Mouse (Mus musculus): ENCODE data around the gene Opalin. TPM values are rescaled to one million over a fixed set of nuclear protein-coding genes. Genes with fewer than 3 reads are reported as not detected.

The Opalin gene
- total RNA-seq, 2 experiments from 2014 or later = 7.6 to 11.5 TPM

DNA sequence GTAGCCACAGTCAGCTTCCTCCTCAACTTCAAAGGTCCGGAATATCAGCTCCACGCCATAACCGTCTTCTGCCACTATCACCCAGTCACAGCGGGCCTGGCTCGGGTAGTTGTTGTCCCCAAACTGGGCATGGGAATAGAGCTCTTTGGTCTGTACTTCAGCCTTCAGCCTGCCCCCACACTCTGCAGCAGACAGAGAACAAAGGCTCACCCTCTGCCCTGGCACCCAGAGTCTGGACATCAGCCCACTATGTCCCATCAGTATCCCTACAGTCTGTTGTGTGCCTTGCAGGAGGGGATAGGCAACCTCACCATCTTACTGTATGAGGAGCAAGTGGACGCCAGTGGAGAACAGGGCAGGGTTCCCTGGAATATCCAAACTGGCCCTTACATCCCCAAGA is 9.4 kb upstream of the Opalin start:
- intact Hi-C loops (cut with DNase I) = loop anchor here (5.0 to 10.0 kb wide), 5 partner anchors 116 to 676 kb away; no protein-coding TSS in a partner anchor

DNA sequence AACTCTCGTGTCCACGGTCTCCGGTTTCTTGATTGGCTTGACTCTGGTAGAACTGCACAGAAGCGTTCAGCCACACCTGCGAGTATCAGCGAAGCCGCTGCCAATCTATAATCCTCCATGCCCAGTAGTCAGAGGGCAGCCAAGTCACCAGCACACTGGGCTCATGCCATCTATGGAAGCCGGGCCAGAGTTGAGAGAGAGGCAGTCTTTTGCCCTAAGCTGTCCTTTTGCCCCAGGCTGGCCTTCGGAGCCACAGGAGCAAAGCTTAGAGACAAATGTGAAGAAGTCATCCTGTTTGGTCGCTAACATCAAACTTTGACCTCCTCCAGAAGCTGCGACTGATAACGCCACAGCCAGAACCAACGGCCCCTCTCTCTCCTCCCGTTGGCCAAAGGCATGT is 6.7 kb upstream of the Opalin start:
- intact Hi-C loops (cut with DNase I) = loop anchor here (10.0 kb wide), 1 partner anchor 541 kb away; no protein-coding TSS in a partner anchor

More for the DNA sequence above, 9.4 kb upstream of the Opalin start:
- DNase-seq (ENCODE audit: low spot score in 2 of 2) = no peak

DNA sequence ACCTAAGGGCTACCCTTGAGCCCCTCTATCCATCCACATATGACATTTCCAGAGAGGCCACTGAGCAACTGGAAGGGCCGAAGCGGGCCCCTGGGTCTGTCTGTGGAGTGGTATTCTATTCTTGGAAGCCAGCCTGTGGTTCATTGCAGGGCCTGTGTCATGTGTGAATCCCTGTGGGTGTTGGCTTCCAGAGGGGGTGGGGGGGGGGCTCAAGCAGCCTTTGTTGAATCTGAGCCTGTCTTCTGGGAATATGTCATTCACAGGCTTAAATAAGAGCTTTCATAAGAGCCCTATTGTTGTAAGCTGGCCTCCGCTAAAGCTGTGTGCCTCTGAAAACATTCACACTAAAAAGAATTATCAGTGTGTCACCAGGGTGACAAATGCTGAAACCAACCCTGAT is 4.7 kb upstream of the Opalin start:
- intact Hi-C loops (cut with DNase I) = loop anchor here (10.0 kb wide), 1 partner anchor 543 kb away; no protein-coding TSS in a partner anchor
- DNase-seq (ENCODE audit: low spot score in 2 of 2) = no peak

More for the DNA sequence above, 6.7 kb upstream of the Opalin start:
- no peak for DNase-seq (ENCODE audit: low spot score in 2 of 2)

DNA sequence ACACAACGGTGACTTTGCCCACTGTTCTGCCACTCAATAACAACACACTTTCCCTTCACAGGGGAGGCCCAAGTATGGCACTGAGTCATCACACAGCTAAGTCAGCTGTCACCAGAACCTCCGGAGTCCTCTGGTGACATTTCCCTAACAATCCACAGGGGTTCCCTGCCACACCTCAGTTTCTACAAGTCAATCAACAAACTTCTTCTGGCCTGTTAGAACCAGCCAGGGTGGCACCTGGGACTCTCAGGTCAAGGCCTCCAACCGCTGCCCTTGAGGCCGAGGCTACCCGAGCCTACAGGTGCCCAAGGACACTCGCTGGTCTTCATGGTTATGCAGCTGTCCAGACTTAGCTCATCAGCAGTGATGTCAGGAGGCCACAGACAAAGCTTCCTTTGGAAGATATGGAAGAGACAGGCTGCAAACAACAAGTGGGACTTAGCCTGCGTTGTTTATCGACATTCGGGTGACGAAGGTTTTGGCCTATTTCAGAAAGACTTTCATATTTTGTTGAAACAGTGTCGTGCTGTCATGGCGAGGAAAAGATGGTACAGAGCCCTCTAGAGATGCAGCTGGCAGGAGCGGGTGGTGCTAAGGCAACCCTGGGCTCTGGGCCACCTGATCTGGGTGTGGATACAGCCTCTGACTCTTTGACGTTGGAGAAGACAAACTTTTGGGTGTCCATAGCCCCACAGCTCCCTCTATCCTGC is 3.0 kb downstream of the Opalin start:
- intact Hi-C loops (cut with DNase I) = no loop called here
- DNase-seq (ENCODE audit: low spot score in 2 of 2) = no peak

DNA sequence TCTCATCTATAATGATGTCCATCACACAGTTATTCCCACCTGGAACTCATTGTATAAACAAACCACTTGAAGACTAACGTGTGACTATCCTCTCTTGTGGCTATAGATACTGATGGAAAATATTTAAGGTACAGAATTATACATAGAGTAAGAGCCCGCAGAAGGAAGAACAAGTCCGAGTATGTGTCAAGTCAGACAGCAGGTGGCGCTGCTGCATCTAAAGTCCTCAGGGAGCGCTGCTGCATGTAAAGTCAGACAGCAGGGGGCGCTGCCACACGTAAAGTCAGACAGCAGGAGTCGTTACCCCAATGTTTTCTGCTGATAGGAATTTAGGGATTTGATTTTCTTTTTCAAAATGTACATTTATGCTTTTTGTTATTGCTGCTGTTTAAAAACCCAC is 5.4 kb downstream of the Opalin start:
- DNase-seq (ENCODE audit: low spot score in 2 of 2) = peak; percentile 90 to 93
- intact Hi-C loops (cut with DNase I) = no loop called here

DNA sequence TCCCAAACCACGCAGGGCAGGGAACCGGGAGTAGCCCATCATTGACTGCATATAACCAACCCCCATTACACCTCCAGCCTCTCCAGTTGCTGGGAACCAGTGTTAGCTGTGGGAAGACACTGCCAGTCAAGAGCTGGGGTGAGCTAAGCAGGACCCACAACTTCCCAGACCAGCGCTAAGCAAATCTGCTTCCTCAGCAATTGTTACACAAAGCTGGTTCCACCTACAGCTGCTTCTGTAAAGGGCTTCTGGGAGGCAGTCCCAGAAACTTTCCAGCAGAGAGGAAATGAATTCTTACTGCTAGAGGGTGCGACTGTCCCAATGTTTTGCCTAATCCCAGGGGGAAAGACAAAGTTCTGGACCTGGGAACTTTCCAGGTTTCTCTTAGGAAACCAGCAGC is 22.2 kb downstream of the Opalin start:
- peak in 1 of 2 experiments; percentile 8 for DNase-seq (ENCODE audit: low spot score in 2 of 2)
- intact Hi-C loops (cut with DNase I) = no loop called here

DNA sequence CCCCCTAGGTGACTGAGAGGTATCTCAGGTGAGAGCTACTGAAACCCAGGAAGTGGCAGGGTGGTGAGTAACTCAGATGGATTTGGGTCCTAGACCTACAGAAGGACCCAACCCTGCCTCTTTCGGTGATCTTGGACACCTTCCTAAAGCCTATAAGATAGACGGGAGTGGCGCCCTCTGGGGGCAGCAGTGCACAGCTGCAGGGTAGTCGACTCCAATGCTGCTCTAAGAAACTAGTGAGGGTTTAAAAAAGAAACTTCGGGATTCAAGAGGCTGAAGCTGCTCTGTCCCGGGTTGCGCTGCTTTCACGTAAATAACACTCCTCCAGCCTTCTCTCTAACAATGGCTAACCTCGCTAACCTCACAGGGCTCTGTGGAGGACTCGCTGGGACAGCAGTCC is 23.4 kb downstream of the Opalin start:
- no peak for DNase-seq (ENCODE audit: low spot score in 2 of 2)

DNA sequence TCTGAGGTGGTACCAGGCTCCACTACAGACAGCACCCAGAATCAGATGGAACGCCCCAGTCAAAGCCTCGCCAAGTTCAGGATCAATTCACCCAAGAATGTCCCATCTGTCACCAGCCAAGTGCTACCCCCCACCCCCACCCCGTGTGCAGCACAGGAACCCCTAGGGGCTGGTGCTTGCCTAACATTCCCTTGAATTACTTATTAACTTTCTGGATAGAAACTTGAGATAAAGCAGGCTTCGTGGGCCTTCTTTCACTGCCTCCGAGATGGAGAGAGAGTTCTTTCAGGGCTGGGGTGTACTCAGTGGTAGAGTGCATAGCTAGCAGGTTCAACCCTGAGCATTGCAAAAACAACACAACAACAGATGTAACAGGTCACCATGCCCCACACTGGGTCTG is 24.7 kb downstream of the Opalin start:
- intact Hi-C loops (cut with DNase I) = no loop called here
- DNase-seq (ENCODE audit: low spot score in 2 of 2) = no peak

More for the DNA sequence above, 23.4 kb downstream of the Opalin start:
- intact Hi-C loops (cut with DNase I) = no loop called here

DNA sequence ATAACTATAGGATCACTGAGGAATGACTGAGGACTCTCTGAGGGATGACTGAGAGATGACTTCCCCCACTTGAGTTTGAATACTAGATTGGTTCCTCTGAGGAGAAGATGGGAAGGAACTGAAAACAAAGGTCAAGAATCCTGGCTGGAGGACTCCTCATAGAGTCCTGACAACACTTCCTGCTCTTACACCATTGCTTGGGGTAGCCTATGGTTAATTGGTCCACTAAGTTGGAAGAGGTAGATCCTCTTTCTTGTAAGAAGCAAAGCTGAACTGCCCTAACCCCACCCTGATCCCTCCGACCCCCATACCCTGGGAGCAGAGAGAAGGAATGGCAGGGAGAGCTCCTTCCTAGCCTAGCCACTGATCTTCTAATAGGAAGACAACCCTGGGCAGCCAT is 25.2 kb downstream of the Opalin start:
- DNase-seq (ENCODE audit: low spot score in 2 of 2) = no peak

DNA sequence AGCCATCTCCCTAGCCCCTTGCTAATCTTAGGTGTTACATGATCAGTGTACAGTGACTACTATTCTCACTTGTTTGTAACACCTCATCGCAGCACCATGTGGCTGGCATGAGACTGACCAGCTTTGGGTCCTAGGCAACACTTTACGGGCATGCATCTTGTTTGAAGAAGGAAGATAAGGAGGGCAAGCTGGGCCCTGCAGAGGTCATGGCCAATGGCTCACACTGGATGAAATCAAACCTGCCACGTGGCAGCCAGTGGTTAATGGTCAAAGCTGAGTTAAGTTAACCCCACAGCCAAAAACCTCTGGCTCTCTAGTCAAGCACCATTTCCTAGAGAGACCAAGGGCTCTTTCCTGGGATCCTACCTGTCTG is 28.7 kb downstream of the Opalin start:
- no peak for DNase-seq (ENCODE audit: low spot score in 2 of 2)
- intact Hi-C loops (cut with DNase I) = no loop called here

More for the DNA sequence above, 25.2 kb downstream of the Opalin start:
- intact Hi-C loops (cut with DNase I) = no loop called here

DNA sequence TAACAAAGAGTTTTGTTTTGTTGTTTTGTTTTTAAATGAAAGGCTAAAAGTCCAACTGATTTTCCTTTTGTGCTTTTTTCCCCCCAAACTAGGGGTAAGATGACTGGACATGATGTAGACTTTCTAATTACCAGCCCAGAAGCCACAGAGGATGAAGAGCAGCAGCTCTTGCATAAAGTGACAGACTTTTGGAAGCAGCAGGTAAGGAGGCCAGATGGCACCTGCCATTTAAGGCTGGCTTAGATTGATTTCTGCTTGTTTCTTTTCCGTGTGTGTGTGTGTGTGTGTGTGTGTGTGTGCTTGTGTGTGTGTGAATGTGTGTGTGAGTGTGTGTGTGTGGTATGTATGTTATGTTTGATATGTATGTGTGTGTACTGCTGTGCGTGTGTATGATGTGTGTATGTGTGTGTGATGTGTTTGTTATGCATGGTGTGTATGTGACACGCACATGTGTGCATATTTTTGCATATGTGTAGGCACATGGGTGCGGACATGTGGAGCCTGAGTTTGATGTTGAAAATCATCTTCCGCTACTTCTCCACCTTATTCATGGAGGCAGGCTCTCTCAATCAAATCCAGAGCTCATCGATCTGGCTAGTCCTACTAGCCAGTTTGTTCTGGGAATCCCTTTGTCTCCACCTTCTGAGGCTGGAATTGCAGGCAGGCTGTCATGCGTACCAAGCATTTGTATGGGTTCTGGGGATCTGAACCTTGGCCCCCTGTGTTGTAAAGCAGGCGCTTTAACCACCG is 29.3 kb downstream of the Opalin start:
- intact Hi-C loops (cut with DNase I) = no loop called here
- DNase-seq (ENCODE audit: low spot score in 2 of 2) = peak in 1 of 2 experiments; percentile 9

DNA sequence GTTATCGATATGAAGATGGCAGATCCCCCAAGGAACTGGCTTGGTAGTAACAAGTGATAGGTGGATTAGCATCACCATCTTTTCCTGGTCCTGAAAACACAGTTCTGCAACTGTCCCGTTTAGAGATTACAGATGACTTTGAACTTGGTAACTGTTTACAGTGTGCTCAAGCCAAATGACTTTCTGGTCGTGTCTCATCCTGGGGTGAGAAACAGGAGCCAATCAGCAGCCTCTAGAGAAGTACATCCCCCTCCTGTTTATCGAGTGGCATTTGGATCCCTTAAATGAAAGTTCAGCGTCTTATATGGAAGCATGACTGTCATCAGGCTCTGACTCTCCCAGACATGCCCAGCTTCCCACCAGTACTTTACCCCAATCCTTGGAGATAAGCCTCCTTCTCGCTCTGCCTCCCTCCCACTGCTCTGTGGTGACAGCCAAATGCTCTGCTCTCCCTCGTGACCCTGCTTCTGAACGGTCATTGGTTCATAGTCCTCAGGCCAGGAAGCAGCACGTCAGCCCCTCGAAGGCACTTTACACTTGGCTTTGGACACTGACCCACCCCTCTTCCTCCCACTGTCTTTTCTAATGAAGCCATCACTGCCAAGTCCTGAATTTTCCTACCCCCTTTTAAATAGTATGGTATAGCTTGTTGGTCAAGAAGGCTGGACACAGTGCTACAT is 31.7 kb downstream of the Opalin start:
- no peak for DNase-seq (ENCODE audit: low spot score in 2 of 2)
- intact Hi-C loops (cut with DNase I) = no loop called here

DNA sequence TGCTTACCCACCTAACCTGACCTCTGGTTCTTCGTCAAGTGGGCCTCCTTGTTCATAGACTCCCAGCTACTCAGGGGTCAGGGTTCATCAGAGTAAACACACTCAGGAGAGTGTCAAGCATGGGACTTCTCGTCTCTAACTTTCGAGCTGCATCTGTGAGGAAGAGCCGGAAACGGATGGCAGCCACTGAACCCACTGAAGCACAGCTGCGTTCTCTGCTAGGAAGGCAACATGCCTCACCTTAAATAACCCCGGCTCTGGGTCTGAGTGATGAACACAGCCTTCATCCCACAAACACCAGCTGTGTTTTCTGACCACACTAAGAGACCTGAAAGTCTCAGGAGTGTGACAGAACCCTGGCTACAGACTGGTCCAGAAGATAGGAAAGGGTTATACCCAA is 37.8 kb downstream of the Opalin start:
- intact Hi-C loops (cut with DNase I) = no loop called here
- DNase-seq (ENCODE audit: low spot score in 2 of 2) = no peak

DNA sequence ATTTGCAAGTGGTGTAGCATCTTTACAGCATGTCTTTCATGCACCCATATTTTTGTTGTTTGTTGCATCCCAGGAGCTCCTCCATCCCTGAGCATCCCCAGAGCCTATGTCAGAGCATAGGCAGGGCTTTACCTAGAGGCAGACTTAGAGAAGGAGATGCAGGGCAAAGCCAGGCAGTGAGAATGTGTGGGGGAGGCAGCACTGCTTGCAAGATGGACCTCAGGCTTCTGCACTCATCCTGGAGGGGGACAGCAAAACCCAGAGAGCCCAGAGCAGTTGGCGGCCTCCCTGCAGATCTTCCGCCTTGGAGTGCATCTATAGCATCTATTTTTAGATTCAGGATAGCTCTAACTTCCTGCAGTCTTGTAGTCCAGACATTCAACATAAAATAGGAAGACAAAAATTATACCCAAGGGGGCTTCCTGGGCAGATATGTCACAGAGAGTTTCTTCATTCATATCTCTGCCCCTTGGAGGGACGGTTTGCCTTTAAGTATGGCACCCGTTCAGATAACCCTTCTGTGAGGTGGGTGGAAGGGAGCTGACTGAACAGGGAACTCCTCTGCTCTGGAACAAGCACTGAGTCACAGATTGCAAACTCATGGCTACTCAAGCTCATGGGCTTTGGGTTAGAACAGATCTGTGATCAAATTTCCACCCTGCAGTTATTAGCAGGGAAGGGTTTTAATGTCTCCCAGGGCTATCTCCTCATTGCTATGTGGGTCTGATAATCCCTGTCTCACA is 40.9 kb downstream of the Opalin start:
- intact Hi-C loops (cut with DNase I) = no loop called here
- DNase-seq (ENCODE audit: low spot score in 2 of 2) = peak in 1 of 2 experiments; percentile 37

DNA sequence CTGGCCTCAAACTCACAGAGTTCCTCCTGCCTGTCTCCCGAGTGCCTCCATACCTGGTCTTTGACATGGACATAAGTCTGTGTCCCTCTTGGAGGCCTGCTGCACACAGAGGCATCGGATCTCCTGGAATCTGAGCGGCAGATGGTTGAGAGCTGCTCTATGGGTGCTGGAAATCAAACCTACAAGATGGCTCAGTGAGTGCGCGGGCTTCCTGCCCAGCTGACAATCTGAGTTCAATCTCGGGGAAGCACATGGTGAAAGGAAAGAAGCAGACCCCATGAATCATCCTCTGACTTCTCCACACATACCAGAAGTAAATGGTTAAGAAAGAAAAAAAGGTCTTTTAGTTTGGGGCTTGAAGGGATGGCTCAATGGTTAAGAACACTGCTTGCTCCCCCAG is 45.0 kb downstream of the Opalin start:
- intact Hi-C loops (cut with DNase I) = no loop called here
- DNase-seq (ENCODE audit: low spot score in 2 of 2) = no peak

DNA sequence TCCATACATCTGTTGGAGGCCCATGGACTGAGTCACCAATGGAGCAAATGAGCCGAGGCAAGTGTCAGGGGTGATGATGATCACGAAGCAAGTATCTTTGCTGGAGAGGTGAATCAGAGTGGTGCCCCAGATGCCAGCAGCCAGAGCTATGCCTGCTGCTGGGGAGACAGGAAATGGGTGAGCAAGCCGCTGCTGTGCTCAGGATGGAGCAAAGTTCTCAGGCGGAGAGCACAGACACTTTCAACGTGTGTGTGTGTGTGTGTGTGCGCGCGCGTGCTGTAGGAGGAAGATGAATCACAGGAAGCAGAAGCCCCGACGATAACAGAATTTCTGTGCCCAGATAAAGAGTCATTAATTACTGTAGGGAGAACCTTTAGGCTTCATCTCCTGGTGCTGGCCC is 45.9 kb downstream of the Opalin start:
- intact Hi-C loops (cut with DNase I) = no loop called here
- DNase-seq (ENCODE audit: low spot score in 2 of 2) = no peak

DNA sequence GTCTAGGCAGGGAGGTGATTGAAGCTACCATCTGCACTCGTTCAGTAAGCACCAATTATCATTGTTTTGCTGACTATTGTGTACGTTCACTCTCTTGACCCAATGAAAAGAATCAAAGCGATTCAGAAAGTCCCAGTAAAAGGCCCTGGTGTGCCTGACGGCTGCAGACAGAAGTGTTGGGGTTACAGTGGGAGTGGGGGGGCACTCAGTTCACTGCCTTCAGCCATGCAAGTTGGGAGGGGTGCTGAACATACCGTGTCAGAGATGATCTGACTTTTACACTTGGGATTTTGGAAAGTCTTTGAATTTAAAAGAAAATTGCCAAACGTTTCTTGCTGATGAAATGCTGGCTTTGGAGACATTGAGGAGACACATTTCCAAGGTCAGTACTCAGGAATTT is 46.8 kb downstream of the Opalin start:
- intact Hi-C loops (cut with DNase I) = no loop called here
- DNase-seq (ENCODE audit: low spot score in 2 of 2) = no peak

DNA sequence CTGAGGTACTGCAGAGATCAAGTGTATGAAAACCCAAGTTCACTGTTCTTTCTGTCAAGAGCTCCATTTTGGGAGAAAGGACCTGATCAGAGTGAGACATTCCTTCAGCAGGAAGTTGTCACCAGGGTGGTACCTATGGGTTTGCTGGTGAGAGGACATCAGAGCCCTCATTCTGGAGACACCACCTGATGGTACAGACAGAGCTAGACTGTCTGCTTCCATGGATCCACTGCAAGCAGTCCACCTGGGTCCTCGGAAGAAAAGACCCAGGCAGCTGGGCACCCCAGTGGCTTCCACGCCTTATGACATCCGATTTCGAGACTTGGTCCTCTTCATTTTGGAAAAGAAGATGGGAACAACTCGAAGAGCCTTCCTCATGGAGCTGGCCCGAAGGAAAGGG is 47.7 kb downstream of the Opalin start, which contains the start of gene Dntt:
TSS of gene Dntt (plus strand) at position 57 of the 400 bp plus-strand sequence.
- intact Hi-C loops (cut with DNase I) = no loop called here
- DNase-seq (ENCODE audit: low spot score in 2 of 2) = no peak

DNA sequence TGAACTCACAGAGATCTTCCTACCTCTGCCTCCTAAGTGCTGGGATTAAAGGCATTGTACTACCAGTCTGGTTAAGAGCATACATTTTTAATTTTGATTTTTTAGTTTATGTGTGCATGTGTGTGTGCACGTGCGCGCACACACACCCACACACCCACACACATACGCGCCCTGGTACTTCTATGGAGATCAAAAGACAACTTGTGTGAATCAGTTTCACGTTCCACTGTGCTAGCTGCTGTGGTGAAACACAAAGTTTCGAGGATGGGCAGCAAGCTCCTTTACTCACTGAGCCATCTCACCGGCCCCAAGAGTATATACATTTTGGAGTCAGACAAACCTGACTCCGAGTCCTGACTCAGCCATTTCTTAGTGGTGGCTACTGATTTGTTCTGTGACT is 49.3 kb downstream of the Opalin start:
- intact Hi-C loops (cut with DNase I) = no loop called here
- DNase-seq (ENCODE audit: low spot score in 2 of 2) = no peak

DNA sequence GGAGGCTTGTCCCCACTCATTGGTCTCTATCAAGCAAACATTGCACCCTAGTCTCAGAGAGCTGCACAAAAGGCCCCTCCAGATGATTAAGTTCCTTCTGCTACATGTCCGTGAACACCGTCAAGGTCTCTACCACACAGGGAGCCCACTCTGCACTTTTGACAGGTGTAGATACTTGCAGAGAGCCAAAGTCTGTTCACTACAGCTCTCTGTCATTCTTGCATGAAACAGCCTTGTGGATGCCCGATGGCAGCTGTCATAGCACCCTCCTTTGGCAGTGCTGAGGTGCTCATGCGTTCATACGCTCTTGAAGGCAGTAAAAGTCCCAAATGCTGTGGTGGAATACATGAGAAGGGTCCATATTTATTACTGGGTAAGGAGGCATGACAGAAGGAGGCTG is 49.9 kb downstream of the Opalin start:
- intact Hi-C loops (cut with DNase I) = no loop called here
- DNase-seq (ENCODE audit: low spot score in 2 of 2) = no peak

All from left cerebral cortex, postnatal 25 days (tissue).